Mouse (Mus musculus) layer of hippocampus, postnatal 10 days (tissue): ENCODE results near the gene Shf. TPM values are rescaled to one million over a fixed set of nuclear protein-coding genes. Genes with fewer than 3 reads are reported as not detected.
"Not testable (repeated sequence)": the region's sequence is repeated elsewhere in the genome, so short reads cannot be mapped to it uniquely, and the experiment has no call there.

Experiments used
- DNase-seq, 2 experiments: peaks; one replicate each; pipeline ENCODE4 v3.0.0; 2021; ENCODE audit warnings: low spot score in 2 of 2
- total RNA-seq, 2 experiments: library from RNA; stranded (reverse); gene quantifications; 2 replicates each; pipeline ENCODE4 v1.2.3; 2021

The Shf gene
- total RNA-seq, 2 experiments from 2014 or later: 60.7 to 63.5 TPM

GRCm38 (mm10) chr2:122351156-122351930, 17.6 kb downstream of the Shf start:
- peak in 1 of 2 experiments; percentile 53 for DNase-seq

- DNase-seq: peak in 1 of 2 experiments; percentile 48
These were observed 19.7 kb downstream of the Shf start for GRCm38 (mm10) chr2:122349136-122349785.

- DNase-seq: peak; percentile 89 to 95
These were observed 20.3 kb downstream of the Shf start for GRCm38 (mm10) chr2:122348531-122349131.

- no peak for DNase-seq
These were observed 21.7 kb downstream of the Shf start for GRCm38 (mm10) chr2:122347257-122347656.

- not testable (repeated sequence) for DNase-seq
These were observed 22.8 kb downstream of the Shf start for GRCm38 (mm10) chr2:122346164-122346563.

- DNase-seq: no peak
These were observed 23.7 kb downstream of the Shf start for GRCm38 (mm10) chr2:122345106-122345893.

GRCm38 (mm10) chr2:122337291-122337690, 31.7 kb downstream of the Shf start:
- DNase-seq: no peak

- DNase-seq: no peak
These were observed 34.8 kb downstream of the Shf start for GRCm38 (mm10) chr2:122334170-122334569.

- DNase-seq: no peak
These were observed 36.7 kb downstream of the Shf start for GRCm38 (mm10) chr2:122332222-122332621.

GRCm38 (mm10) chr2:122330317-122330716, 38.6 kb downstream of the Shf start:
- DNase-seq: not testable (repeated sequence)

GRCm38 (mm10) chr2:122327986-122328385, 41.0 kb downstream of the Shf start:
- no peak for DNase-seq

- DNase-seq: no peak
These were observed 43.6 kb downstream of the Shf start for GRCm38 (mm10) chr2:122325361-122325760.

- DNase-seq: no peak
These were observed 44.4 kb downstream of the Shf start for GRCm38 (mm10) chr2:122324586-122324985.

GRCm38 (mm10) chr2:122323960-122324359, 45.0 kb downstream of the Shf start:
- DNase-seq: no peak

GRCm38 (mm10) chr2:122317384-122317783, 51.6 kb downstream of the Shf start:
- no peak for DNase-seq

GRCm38 (mm10) chr2:122315372-122315771, 53.6 kb downstream of the Shf start, which contains the start of gene Duox1:
Gene Duox1, plus strand, starts transcription at chr2:122315672.
- no peak for DNase-seq

GRCm38 (mm10) chr2:122313536-122313935, 55.4 kb downstream of the Shf start, which contains the start of gene Duoxa1:
Gene Duoxa1, minus strand, starts transcription at chr2:122313730.
- no peak for DNase-seq

GRCm38 (mm10) chr2:122312722-122313417, 56.1 kb downstream of the Shf start:
- peak; percentile 70 to 75 for DNase-seq

GRCm38 (mm10) chr2:122311561-122311960, 57.4 kb downstream of the Shf start:
- no peak for DNase-seq

GRCm38 (mm10) chr2:122309647-122310046, 59.3 kb downstream of the Shf start:
- no peak for DNase-seq

GRCm38 (mm10) chr2:122306184-122306583, 62.8 kb downstream of the Shf start:
- DNase-seq: peak; percentile 40 to 54
